In the genomic region with DNA sequence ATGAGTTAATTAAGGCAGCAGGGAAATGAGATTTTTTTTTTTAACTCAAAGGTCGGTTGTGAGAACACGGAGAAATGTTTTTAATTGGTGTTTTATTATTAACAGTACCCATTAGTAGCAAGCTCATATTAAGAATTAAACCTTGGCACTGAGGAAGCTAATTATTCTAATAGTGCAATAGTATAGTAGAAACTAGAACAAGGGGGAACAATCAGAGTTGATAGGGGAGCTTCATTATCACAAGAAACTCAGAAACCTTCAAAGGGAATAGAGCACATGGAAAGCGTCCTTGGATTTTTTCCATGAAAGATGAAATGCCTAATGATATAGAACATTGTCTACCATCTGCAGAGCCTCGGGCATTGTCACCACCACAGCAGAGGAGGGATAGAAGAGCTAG, we compare ENCODE assay signal across 23 mouse cellular contexts. TPM values are rescaled to one million over a fixed set of nuclear protein-coding genes. Genes with fewer than 3 reads are reported as not detected.
"Had no signal": no experiment of that assay in that cellular context is flagged by ENCODE, and none has a peak within 500 bp of the region (broad histone marks: within the 10 kb centered on the region; RNA-seq: fewer than 3 reads in every experiment).

No protein-coding gene starts in this region.

- H3K36me3 ChIP-seq: kidney, embryonic 15.5 days; liver, embryonic 13.5 days; midbrain, embryonic 13.5 days had no signal

- ATAC-seq: lung, postnatal 0 days; midbrain, embryonic 13.5 days had no signal

- H3K27me3 ChIP-seq: kidney, embryonic 15.5 days; liver, embryonic 13.5 days; midbrain, embryonic 13.5 days had no signal

- H3K27ac ChIP-seq: kidney, embryonic 15.5 days; left cerebral cortex, adult 2 months; liver, embryonic 13.5 days; macrophage; midbrain, embryonic 13.5 days; stomach, postnatal 0 days had no signal

- H3K9me3 ChIP-seq: kidney, embryonic 15.5 days; liver, embryonic 13.5 days; midbrain, embryonic 13.5 days had no signal

- H3K4me3 ChIP-seq: kidney, embryonic 15.5 days; left cerebral cortex, adult 2 months; liver, embryonic 13.5 days; midbrain, embryonic 13.5 days; myocyte had no signal

- H3K9ac ChIP-seq: kidney, embryonic 15.5 days; liver, embryonic 13.5 days; lung, embryonic 14.5 days; midbrain, embryonic 13.5 days had no signal

- DNase-seq: kidney, adult 8-10 months; kidney, postnatal 10 days; kidney, postnatal 36 days; layer of hippocampus, postnatal 36 days; liver, embryonic 13.5 days; lung, embryonic 14.5 days; right cerebral cortex, adult 18-20 months; right cerebral cortex, postnatal 14 days; right cerebral cortex, postnatal 4 days; thymus, adult 2 months; thymus, postnatal 14 days; thymus, postnatal 4 days had no signal

- H3K4me2 ChIP-seq: kidney, embryonic 15.5 days; liver, embryonic 13.5 days; lung, embryonic 14.5 days; midbrain, embryonic 13.5 days had no signal

- H3K4me1 ChIP-seq: kidney, embryonic 15.5 days; liver, embryonic 13.5 days; midbrain, embryonic 13.5 days had no signal

RNA-seq across cellular contexts. Expression of a gene that starts 21.4 kb away (rescaled TPM):
- polyA plus RNA-seq: kidney, embryonic 15.5 days; liver, adult 2 months; liver, embryonic 13.5 days; liver, embryonic 16.5 days; lung, embryonic 14.5 days; lung, postnatal 0 days; midbrain, embryonic 13.5 days; myocyte; neural tube, embryonic 11.5 days; stomach, embryonic 14.5 days; stomach, postnatal 0 days had no signal
